Mouse (Mus musculus): ENCODE results near the gene Ip6k3. TPM values are rescaled to one million over a fixed set of nuclear protein-coding genes. Genes with fewer than 3 reads are reported as not detected.
A peak's percentile ranks its signal among the peaks of the same experiment; 100 is the strongest.

Gene Ip6k3
- polyA plus RNA-seq, 2 experiments = 0.04 TPM; not detected in 1

- Histone ChIP-seq H3K36me3 (replicated peaks; ENCODE audit: control insufficient read depth, insufficient read depth, low read depth) (peaks cover 28% of the 10 kb centered on the region), H3K27me3 (ENCODE audit: control insufficient read depth, insufficient read depth, low read length) (no peaks in the 10 kb centered on the region), H3K4me1 (replicated peaks; ENCODE audit: control insufficient read depth in 2 of 2, insufficient read depth in 2 of 2, low read length in 1 of 2) (peaks cover 13 to 15% of the 10 kb centered on the region in 2 experiments), H3K4me3 (ENCODE audit: insufficient read depth in 1 of 2, low read depth in 2 of 2, low read length in 2 of 2) (no peak overlapping the region), H3K4me2 (ENCODE audit: low read depth) (no peak overlapping the region), H3K9me3 (ENCODE audit: control insufficient read depth, low read length) (no peaks in the 10 kb centered on the region), H3K9ac (replicated peaks) (no peak overlapping the region), H3K27ac (no peak overlapping the region)
- no peak for TF ChIP-seq EP300 (IDR thresholded peaks at IDR 0.05; ENCODE audit: low read depth)
- TF ChIP-seq CTCF (IDR thresholded peaks at IDR 0.05; ENCODE audit: low read depth) = no peak
- no peak for DNase-seq (ENCODE audit: low read depth in 3 of 3, low spot score in 3 of 3)
- ATAC-seq (ENCODE audit: insufficient read depth) = no peak
- 79% methylated on average over 5 of the region's 5 CpGs for WGBS (ENCODE audit: insufficient replicate concordance)
Observed at GRCm38 (mm10) chr17:27191804-27192203, 24.2 kb upstream of the Ip6k3 start.

DNA sequence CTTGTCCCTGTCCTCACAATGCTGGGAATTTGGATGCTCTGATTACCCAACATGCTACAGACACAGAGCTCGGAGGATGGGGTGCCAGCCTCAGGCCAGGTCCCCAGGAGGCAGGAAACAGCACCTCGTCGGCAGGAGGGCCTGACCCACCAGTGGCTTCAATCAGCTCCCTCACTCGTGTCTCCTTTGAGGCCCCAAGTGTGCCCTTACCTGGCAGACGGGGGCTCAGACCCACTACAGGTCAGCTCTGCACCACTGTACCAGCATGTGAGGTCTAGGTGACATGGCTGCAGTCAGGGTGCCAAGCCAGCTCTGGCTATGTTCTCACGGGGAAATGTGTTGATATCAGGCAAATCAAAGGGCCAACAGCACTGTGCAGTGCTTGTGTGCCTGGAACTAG lies 23.6 kb upstream of the Ip6k3 start:
- Histone ChIP-seq H3K27me3 (ENCODE audit: control insufficient read depth, insufficient read depth, low read length) (no peaks in the 10 kb centered on the region), H3K36me3 (replicated peaks; ENCODE audit: control insufficient read depth, insufficient read depth, low read depth) (peaks cover 28% of the 10 kb centered on the region)
- WGBS (ENCODE audit: insufficient replicate concordance) = 70% methylated on average over 6 of the region's 6 CpGs

GRCm38 (mm10) chr17:27189640-27190216 lies 22.1 kb upstream of the Ip6k3 start:
- Histone ChIP-seq H3K36me3 (replicated peaks; ENCODE audit: control insufficient read depth, insufficient read depth, low read depth) (peaks cover 28% of the 10 kb centered on the region), H3K4me1 (replicated peaks; ENCODE audit: control insufficient read depth in 2 of 2, insufficient read depth in 2 of 2, low read length in 1 of 2) (peaks cover 5 to 8% of the 10 kb centered on the region in 2 experiments), H3K4me3 (ENCODE audit: insufficient read depth in 1 of 2, low read depth in 2 of 2, low read length in 2 of 2) (no peak overlapping the region), H3K9ac (replicated peaks) (no peak overlapping the region), H3K27me3 (ENCODE audit: control insufficient read depth, insufficient read depth, low read length) (no peaks in the 10 kb centered on the region), H3K4me2 (ENCODE audit: low read depth) (no peak overlapping the region), H3K27ac (no peak overlapping the region), H3K9me3 (ENCODE audit: control insufficient read depth, low read length) (no peaks in the 10 kb centered on the region)
- WGBS (ENCODE audit: insufficient replicate concordance) = 39% methylated on average over 10 of the region's 10 CpGs
- DNase-seq (ENCODE audit: low read depth in 3 of 3, low spot score in 3 of 3) (no peak), ATAC-seq (ENCODE audit: insufficient read depth) (peak; percentile 58)
- no peak for TF ChIP-seq EP300 (IDR thresholded peaks at IDR 0.05; ENCODE audit: low read depth)
- peak; percentile 99 for TF ChIP-seq CTCF (IDR thresholded peaks at IDR 0.05; ENCODE audit: low read depth)

More for the DNA sequence above, 23.6 kb upstream of the Ip6k3 start:
- TF ChIP-seq EP300 (IDR thresholded peaks at IDR 0.05; ENCODE audit: low read depth) (no peak), CTCF (IDR thresholded peaks at IDR 0.05; ENCODE audit: low read depth) (no peak)
- H3K9ac ChIP-seq (replicated peaks) = no peak overlapping the region
- no peaks in the 10 kb centered on the region for H3K9me3 ChIP-seq (ENCODE audit: control insufficient read depth, low read length)
- no peak for ATAC-seq (ENCODE audit: insufficient read depth)
- no peak overlapping the region for H3K27ac ChIP-seq
- no peak overlapping the region for H3K4me3 ChIP-seq (ENCODE audit: insufficient read depth in 1 of 2, low read depth in 2 of 2, low read length in 2 of 2)
- H3K4me2 ChIP-seq (ENCODE audit: low read depth) = no peak overlapping the region
- peaks cover 13 to 15% of the 10 kb centered on the region in 2 experiments for H3K4me1 ChIP-seq (replicated peaks; ENCODE audit: control insufficient read depth in 2 of 2, insufficient read depth in 2 of 2, low read length in 1 of 2)
- DNase-seq (ENCODE audit: low read depth in 3 of 3, low spot score in 3 of 3) = no peak

DNA sequence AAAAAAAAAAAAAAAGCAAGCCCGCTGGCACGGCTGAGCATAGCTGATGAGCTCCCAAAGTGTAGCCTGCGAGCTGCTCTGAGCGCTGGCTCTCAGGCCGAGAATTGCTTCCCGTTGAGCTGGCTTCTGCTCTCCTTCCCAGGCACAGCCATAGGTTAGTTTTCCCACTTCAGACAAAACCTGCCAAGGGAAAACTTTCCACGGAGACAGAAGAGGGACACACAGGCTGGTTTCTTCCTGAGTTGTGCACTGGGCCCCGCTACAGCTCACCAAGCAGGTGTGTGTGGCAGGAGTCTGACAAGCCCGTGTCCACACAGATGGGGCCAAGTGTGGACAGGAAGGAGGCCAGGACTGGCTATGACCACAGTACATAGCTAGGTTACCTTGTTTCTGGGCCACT lies 21.3 kb upstream of the Ip6k3 start:
- Histone ChIP-seq H3K9ac (replicated peaks) (no peak overlapping the region), H3K27me3 (ENCODE audit: control insufficient read depth, insufficient read depth, low read length) (no peaks in the 10 kb centered on the region), H3K4me3 (ENCODE audit: insufficient read depth in 1 of 2, low read depth in 2 of 2, low read length in 2 of 2) (no peak overlapping the region), H3K4me2 (ENCODE audit: low read depth) (no peak overlapping the region), H3K9me3 (ENCODE audit: control insufficient read depth, low read length) (no peaks in the 10 kb centered on the region), H3K27ac (no peak overlapping the region), H3K36me3 (replicated peaks; ENCODE audit: control insufficient read depth, insufficient read depth, low read depth) (peaks cover 24% of the 10 kb centered on the region), H3K4me1 (replicated peaks; ENCODE audit: control insufficient read depth in 2 of 2, insufficient read depth in 2 of 2, low read length in 1 of 2) (peaks cover 1 to 4% of the 10 kb centered on the region in 2 experiments; a peak in 3 of 4 replicates)
- 77% methylated on average over 9 of the region's 9 CpGs for WGBS (ENCODE audit: insufficient replicate concordance)
- ATAC-seq (ENCODE audit: insufficient read depth) = no peak
- DNase-seq (ENCODE audit: low read depth in 3 of 3, low spot score in 3 of 3) = no peak
- no peak for TF ChIP-seq EP300 (IDR thresholded peaks at IDR 0.05; ENCODE audit: low read depth)
- TF ChIP-seq CTCF (IDR thresholded peaks at IDR 0.05; ENCODE audit: low read depth) = no peak

DNA sequence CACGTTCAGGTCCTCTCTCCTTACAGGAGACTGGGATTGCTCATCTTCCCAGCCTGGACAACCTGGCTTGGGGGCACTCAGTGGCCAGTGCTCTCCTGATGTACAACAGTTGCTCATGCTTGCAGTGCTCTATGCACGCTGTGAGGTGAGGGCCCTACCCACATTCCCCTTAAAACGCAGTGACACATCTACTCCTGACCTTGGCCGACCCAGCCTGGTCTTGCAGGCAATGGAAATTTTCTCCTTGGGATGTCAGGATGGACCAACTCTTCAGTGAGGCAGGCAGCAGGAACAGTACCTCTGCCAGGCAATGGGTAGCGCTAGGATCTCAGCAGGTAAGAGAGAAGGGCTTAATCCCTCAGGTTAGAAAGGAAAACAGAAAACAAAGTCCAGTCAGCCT lies 19.5 kb upstream of the Ip6k3 start:
- Histone ChIP-seq H3K4me3 (ENCODE audit: insufficient read depth in 1 of 2, low read depth in 2 of 2, low read length in 2 of 2) (no peak overlapping the region), H3K27ac (no peak overlapping the region), H3K4me1 (replicated peaks; ENCODE audit: control insufficient read depth in 2 of 2, insufficient read depth in 2 of 2, low read length in 1 of 2) (peaks cover 13 to 14% of the 10 kb centered on the region in 2 experiments), H3K9me3 (ENCODE audit: control insufficient read depth, low read length) (no peaks in the 10 kb centered on the region), H3K4me2 (ENCODE audit: low read depth) (no peak overlapping the region), H3K36me3 (replicated peaks; ENCODE audit: control insufficient read depth, insufficient read depth, low read depth) (peaks cover 8% of the 10 kb centered on the region; the same call in 1 of the 2 replicates), H3K27me3 (ENCODE audit: control insufficient read depth, insufficient read depth, low read length) (no peaks in the 10 kb centered on the region), H3K9ac (replicated peaks) (no peak overlapping the region)
- no peak for DNase-seq (ENCODE audit: low read depth in 3 of 3, low spot score in 3 of 3)
- no peak for TF ChIP-seq EP300 (IDR thresholded peaks at IDR 0.05; ENCODE audit: low read depth)
- no peak for TF ChIP-seq CTCF (IDR thresholded peaks at IDR 0.05; ENCODE audit: low read depth)
- no peak for ATAC-seq (ENCODE audit: insufficient read depth)
- 54% methylated on average over 5 of the region's 5 CpGs for WGBS (ENCODE audit: insufficient replicate concordance)

All from liver, embryonic 14.5 days (tissue).